Mouse (Mus musculus) left cerebral cortex, adult 2 months (tissue): Measurements from ENCODE around the gene Sftpd. TPM values are rescaled to one million over a fixed set of nuclear protein-coding genes. Genes with fewer than 3 reads are reported as not detected.

Experiments
- DNase-seq, 2 experiments: peaks; one replicate each; pipeline ENCODE4 v3.0.0; 2021 to 2022; ENCODE audit warnings: low spot score in 2 of 2, mixed read lengths in 1 of 2; ENCODE audit errors: extremely low spot score in 1 of 2
- H3K27ac ChIP-seq: fragments of 200-600 bp; 2 replicates; pipeline ENCODE4 v1.8.1; 2022
- H3K4me3 ChIP-seq: fragments of 200-600 bp; 2 replicates; pipeline ENCODE4 v1.8.1; 2022
- CTCF ChIP-seq: fragments of 200-600 bp; IDR thresholded peaks from 2 replicates; pipeline ENCODE4 v1.8.1; 2022; ENCODE audit warnings: antibody characterized with exemption, mild to moderate bottlenecking, moderate library complexity
- intact Hi-C: fragments of 180-260 bp; cut with DNase I; formaldehyde crosslinking; loops from one replicate; pipeline ENCODE4 v1.15.1; 2025
- total RNA-seq, 2 experiments: library from RNA; stranded (reverse); gene quantifications; 2 replicates each; pipeline ENCODE4 v1.2.3; 2021

Gene Sftpd
- total RNA-seq, 2 experiments from 2014 or later, result not detected

GRCm38 (mm10) chr14:41146922-41147321 is 38.0 kb downstream of the Sftpd start:
- TF ChIP-seq CTCF, result no peak
- intact Hi-C loops, result no loop called here
- H3K4me3 ChIP-seq, result no peak overlapping the region
- H3K27ac ChIP-seq, result no peak overlapping the region
- DNase-seq, result no peak

GRCm38 (mm10) chr14:41146035-41146434 is 38.9 kb downstream of the Sftpd start:
- no peak overlapping the region for H3K4me3 ChIP-seq
- H3K27ac ChIP-seq, result no peak overlapping the region
- DNase-seq, result no peak
- no peak for TF ChIP-seq CTCF
- intact Hi-C loops, result no loop called here

- no peak overlapping the region for H3K27ac ChIP-seq
- intact Hi-C loops, result no loop called here
- no peak overlapping the region for H3K4me3 ChIP-seq
- DNase-seq, result no peak
- no peak for TF ChIP-seq CTCF
These were observed 44.3 kb downstream of the Sftpd start for GRCm38 (mm10) chr14:41140686-41141085.

GRCm38 (mm10) chr14:41137006-41137405 is 47.9 kb downstream of the Sftpd start:
- intact Hi-C loops, result no loop called here
- Histone ChIP-seq H3K27ac (no peak overlapping the region), H3K4me3 (no peak overlapping the region)
- no peak for DNase-seq
- TF ChIP-seq CTCF, result no peak

GRCm38 (mm10) chr14:41131540-41131939 is 53.4 kb downstream of the Sftpd start, which contains the start of gene Sftpa1:
Gene Sftpa1, plus strand, starts transcription at chr14:41131782.
- no peak within 1 kb of the TSS for H3K4me3 ChIP-seq
- intact Hi-C loops, result no loop called here
- no peak for TF ChIP-seq CTCF
- no peak for DNase-seq
- H3K27ac ChIP-seq, result no peak within 1 kb of the TSS

GRCm38 (mm10) chr14:41127997-41128396 is 57.0 kb downstream of the Sftpd start:
- Histone ChIP-seq H3K4me3 (no peak overlapping the region), H3K27ac (no peak overlapping the region)
- DNase-seq, result peak in 1 of 2 experiments; percentile 14
- TF ChIP-seq CTCF, result peak; percentile 69
- intact Hi-C loops, result loop anchor here (1.0 kb wide), 1 partner anchor 34 kb away; no protein-coding TSS in a partner anchor

- H3K4me3 ChIP-seq, result no peak overlapping the region
- no peak for DNase-seq
- intact Hi-C loops, result no loop called here
- no peak overlapping the region for H3K27ac ChIP-seq
- TF ChIP-seq CTCF, result no peak
These were observed 60.3 kb downstream of the Sftpd start for GRCm38 (mm10) chr14:41124683-41125082.

Other genes starting within 250 kb of the Sftpd start
- gene Tspan14, start 218.3 kb downstream of the Sftpd start, total RNA-seq, result 10 to 100 TPM; 50.2 to 52.1 TPM
- gene Fam213a, start 171.4 kb downstream of the Sftpd start, total RNA-seq, result 100 to 1,000 TPM; 106 to 123 TPM
- gene Dydc2, start 115.9 kb downstream of the Sftpd start, total RNA-seq, result 1 to 10 TPM in 1 of 2 experiments, under 1 TPM in 1; 0.75 to 1.2 TPM
- not detected for gene Dydc1, start 112.2 kb downstream of the Sftpd start, total RNA-seq
- gene Mat1a, start 80.1 kb downstream of the Sftpd start, total RNA-seq, result not detected
- gene Sftpa1, start 53.4 kb downstream of the Sftpd start, total RNA-seq, result not detected
- not detected for gene Mbl1, start 33.7 kb downstream of the Sftpd start, total RNA-seq
- under 1 TPM; 0.49 to 0.72 TPM for gene Gm2832, start 93.7 kb upstream of the Sftpd start, total RNA-seq
- not detected for gene Gm5798, start 163.5 kb upstream of the Sftpd start, total RNA-seq
- not detected for gene Gm7945, start 201.2 kb upstream of the Sftpd start, total RNA-seq
- gene Gm6482, start 223.1 kb upstream of the Sftpd start, total RNA-seq, result not detected